Mouse (Mus musculus) cerebellum, adult 11-12 months (tissue): ENCODE measurements around the gene Slc30a10.

Experiments used
- DNase-seq: peaks from one replicate; pipeline ENCODE4 v3.0.0; 2022

The Slc30a10 gene

GRCm38 (mm10) chr1:185454575-185454954, at the start of gene Slc30a10:
Gene Slc30a10, plus strand, starts transcription at chr1:185454848.
- peak; percentile 67 for DNase-seq

DNA sequence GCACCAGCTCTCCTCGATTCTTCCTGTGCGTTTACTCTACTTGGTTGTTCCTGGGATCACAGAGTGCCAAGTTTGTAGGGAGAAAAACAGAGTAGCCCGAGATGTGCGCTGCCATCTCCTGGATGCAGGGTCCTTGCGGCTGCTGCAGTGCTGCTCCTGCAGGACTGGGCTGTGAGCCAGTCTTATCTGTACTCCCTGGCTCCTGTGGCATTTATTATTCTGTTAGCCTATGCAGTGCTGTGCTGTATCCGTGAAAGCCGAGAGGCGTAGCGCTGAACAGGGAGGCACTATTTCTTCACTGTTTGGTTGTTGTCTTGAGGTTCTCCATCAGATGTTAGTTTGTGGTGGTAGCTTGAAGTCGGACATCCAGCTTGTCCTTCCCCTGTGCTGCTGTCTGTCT, 48.7 kb upstream of the Slc30a10 start:
- DNase-seq: no peak

DNA sequence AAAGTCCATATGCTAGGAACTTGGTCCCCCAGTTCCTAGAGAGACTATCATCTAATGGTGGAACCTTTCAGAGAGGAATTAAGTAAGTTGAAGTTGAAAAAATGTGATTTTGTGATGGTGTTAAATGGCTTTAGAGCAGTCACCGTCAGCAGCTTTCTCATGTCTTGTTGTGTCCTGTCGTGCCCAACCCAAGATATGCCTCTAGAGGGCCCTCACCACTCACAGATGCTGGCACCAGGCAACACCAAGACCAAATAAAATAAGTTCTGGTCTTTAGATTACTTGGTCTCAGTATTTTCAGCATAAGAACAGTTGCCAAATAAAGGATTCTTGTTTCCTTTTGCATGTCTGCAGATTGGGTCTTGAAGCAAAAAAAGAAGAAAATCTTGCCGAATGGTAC, 44.8 kb upstream of the Slc30a10 start:
- no peak for DNase-seq

- DNase-seq: no peak
Measured at GRCm38 (mm10) chr1:185418011-185418410, 36.6 kb upstream of the Slc30a10 start.

- no peak for DNase-seq
Measured at GRCm38 (mm10) chr1:185419805-185420204, 34.8 kb upstream of the Slc30a10 start.

DNA sequence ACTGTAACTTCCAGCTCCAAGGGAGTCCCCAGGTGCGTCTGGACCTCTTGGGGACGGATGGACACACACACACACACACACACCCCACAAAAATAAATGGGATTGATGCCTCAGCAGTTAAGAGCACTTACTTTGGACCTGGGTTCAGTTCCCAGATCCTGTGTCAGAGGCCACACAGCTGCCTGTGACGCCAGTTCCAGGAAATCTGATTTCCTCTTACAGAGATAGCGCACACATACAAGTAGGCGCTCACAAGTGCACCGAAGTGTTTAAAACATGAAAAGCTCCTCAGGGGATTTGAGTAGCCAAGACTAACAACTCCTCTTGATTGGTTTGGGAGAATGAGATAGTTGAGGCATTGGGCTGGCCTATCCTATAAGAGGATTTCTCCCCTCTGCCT, 33.9 kb upstream of the Slc30a10 start:
- no peak for DNase-seq

DNA sequence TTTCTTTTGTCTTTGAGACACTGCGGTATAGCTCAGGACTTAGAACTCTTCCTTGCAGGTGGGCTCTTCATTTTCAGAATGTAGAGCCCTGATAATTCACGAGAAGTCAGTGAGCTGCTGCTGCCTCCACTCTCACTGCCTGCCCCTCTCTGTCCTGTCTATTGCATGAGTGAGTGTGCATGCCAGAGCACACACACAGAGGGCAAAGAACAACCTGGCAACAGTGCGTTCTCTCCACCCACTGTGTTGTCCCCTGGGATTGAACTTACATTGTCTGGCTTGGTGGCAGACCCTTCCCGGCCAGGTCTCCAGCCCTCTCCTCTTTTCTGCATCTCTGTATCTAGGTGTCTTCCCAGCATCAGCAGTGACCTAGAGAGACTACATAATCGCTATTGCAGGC, 28.1 kb upstream of the Slc30a10 start:
- no peak for DNase-seq

DNA sequence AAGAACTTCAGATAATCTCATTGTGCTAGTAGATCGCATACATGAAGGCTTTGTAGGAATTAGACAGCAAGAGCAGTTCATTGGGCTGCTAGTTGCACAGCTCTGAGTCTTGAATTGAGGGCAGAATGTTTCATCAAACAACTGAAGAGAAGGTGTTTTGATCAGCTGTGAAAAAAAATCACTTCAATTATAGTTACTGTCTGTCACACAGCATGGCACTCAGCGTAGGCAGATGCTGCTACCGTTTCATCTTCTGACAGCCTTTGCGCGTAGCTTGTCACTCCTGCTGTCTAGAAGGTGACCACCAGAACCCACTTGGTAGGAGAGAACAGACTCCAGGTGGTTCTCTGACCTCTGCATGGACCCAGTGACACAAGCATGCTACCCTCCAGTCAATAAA, 24.2 kb upstream of the Slc30a10 start:
- no peak for DNase-seq

DNA sequence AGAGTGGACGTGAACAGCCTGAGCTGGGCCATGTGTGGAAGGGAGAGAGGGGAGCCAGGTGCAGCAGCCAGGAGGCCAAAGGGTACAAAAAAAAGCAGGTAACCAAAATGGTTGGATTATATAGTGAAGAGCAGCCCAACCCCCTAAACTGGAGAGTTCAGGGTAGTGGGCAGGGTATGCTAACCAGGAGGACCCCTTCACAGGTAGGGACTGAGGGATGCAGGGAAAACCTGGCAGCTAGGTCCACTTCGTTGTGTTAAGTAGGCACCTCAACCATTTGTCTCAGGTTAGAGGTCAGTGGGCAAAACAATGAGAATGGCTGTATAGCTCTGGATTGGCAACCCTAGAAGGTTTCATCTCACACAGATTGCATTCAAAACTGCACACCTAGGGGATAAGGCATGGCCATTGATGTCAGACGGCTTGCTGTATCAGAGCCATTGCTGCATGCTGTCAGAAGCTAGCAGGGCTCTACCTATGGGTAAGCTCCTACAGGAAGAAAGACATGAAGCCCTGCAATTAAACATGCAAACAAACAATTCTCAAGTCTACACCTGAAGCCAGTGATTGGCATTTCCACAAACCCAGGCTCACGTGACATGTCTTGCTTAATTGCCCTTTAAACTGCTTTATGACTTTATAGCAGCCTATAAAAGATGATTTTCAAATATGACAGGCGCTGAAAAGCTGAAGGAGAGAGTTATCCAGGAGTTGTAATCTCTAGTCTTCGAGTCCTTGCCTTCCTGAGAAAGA, 23.2 kb upstream of the Slc30a10 start:
- no peak for DNase-seq

DNA sequence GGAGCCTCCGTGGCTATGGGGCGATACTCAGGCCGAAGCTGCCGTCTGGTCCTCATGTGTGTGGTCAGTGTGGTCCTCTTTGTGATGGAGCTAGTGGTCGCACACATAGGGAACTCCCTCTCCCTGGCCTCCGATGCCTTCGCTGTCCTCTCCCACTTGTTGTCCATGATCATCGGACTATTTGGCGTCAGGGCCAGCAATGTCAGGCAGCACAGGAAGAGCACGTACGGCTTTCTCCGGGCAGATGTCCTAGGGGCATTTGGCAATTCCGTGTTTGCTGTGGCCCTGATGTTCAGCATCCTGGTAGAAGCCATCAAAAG, 22.7 kb upstream of the Slc30a10 start:
- DNase-seq: no peak

GRCm38 (mm10) chr1:185433112-185433511, 21.5 kb upstream of the Slc30a10 start:
- no peak for DNase-seq

GRCm38 (mm10) chr1:185438841-185439580, 15.6 kb upstream of the Slc30a10 start:
- peak; percentile 88 for DNase-seq

- peak; percentile 76 for DNase-seq
Measured at GRCm38 (mm10) chr1:185441703-185442472, 12.8 kb upstream of the Slc30a10 start.

DNA sequence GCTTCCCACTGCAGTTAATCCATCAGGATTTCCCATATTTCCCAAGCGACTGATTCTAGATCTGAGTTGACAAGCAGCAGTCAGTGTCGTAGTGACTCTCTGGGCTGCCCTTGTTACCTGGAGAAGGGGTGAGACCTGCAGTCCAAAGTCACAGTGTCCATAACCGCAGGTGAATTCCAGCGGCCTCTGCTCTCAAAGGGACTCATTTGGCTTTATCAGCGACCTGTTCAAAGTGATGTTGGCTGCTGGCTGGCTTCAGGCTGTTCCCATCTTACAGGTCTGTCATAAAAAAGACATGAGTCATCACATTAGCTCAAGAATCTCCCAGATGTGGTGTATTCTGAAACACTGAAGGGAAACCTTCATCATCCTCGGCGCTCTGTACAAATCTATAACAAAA, 5.7 kb upstream of the Slc30a10 start:
- DNase-seq: no peak

- DNase-seq: no peak
Measured at GRCm38 (mm10) chr1:185449727-185450126, 4.9 kb upstream of the Slc30a10 start.

- no peak for DNase-seq
Measured at GRCm38 (mm10) chr1:185451077-185451476, 3.6 kb upstream of the Slc30a10 start.

DNA sequence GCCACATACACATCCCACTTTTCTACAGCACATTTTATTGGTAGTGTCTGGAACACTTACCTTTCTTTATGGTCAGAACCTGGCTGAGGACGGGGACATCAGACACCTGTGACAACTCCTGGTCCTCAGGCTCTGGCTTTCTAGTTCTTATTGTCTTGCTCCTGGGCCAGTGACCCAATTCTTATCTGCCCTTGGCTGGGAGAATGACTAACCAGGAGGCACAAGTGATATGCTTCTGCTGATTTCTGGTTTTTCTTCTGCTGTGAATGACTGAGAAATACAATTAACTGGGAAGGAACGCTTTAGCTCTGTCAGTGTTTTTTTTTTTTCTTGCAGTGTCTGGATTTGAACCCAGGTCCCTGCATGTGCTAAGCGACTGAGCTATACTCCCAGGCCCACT, 3.2 kb upstream of the Slc30a10 start:
- DNase-seq: no peak

DNA sequence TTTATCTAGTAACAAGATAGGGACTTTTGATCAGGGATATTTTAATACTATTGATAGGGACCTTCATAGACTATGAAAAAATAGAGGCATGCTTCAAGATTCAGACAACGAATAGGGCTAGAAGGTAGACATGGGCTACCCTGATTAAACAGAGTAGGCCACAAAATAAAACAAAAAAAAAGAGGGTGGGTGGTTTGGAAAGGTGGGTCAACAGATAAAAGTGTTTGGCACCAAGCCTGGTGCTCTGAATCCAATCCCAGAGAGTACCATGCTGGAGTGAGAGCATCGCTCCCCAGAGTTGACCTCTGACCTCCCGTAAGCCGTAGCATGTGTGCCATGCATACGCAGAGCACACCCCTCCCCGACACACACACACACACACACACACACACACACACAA, 2.2 kb upstream of the Slc30a10 start:
- DNase-seq: no peak

DNA sequence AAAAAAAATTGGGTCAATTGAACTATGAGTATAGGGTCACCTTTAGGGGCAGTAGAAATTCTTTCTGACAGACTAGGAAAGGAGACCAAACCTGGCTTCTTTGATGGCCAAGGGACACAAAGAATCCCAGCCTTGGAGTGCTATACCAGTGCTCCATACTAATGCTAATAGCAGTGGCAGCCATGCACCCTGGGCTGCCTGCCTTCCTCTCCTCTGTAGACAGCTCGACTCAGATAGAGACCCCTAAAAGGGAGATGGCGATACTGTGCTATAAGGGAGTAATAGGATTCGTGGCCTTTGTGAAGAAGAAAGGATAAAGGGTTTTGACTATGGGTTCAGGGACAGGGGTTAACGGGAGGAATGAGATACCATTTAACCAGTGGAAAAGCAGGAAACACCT, 504 bp upstream of the Slc30a10 start:
- no peak for DNase-seq

DNA sequence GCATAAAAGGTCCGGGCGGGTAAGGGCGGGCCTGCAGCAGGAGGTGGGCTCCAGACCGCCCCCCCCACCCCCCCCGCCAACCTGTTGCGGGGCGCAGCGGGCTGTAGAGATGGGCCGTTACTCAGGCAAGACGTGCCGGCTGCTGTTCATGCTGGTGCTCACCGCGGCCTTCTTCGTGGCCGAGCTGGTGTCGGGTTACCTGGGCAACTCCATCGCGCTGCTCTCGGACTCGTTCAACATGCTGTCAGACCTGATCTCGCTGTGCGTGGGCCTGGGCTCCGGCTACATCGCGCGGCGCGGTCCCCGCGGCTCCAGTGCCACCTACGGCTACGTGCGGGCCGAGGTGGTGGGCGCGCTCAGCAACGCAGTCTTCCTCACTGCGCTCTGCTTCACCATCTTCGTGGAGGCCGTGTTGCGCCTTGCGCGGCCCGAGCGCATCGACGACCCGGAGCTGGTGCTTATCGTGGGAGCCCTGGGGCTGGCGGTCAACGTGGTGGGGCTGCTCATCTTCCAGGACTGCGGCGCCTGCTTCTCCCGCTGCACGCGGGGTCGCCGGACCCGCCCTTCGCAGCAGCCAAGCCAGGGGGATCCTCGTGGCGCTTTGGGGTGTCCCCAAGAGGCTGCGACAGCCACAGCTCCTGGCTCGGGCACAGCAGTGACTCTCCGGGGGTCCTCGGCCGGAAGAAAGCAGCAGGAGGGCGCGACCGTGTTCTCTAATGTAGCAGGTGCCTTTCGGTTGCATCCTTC, 480 bp downstream of the Slc30a10 start:
- DNase-seq: peak; percentile 30

- no peak for DNase-seq
Measured at GRCm38 (mm10) chr1:185456327-185456726, 1.7 kb downstream of the Slc30a10 start.

DNA sequence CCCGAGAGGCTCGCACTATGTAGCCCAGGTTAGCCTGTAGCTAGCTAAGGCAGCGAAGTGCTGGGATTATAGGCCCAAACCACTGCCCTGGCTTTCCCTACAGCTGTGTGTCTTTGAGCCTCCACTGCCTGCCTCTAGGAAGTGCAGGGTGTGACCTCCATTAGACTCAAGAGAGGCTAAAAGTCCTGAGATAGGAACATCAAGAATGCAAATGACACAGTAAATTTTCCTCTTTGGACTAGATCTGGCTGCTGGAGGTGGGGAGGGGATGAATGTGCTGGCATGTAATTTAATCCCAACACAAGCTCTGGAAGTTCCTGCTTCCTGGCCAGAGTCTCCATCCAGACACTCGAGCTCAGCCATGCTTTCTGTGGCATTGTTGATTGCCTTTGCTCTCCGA, 5.4 kb downstream of the Slc30a10 start:
- no peak for DNase-seq

DNA sequence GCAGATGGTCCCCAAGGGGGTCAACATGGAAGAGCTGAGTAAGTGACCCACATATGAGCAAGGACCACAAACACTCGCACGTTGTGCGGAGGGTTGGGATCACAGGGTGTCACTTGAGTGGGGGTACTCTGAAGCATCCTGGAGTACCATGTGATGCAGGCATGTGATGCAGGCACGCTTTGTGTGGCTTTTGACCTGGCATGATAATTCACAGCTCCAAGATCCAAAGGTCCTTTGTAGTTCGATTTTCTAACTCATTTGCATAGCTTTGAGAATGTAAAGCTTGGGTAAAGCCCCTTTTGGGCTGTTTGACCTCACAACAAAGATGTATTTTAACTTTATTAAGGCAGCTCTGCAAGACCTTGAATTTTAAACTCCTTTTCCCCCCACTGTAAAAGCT, 8.2 kb downstream of the Slc30a10 start:
- no peak for DNase-seq
